Mouse (Mus musculus): Measurements from ENCODE around the gene Gpr34.

GRCm38 (mm10) chrX:13658616-13659140 is 26.8 kb downstream of the Gpr34 start:
- TF ChIP-seq CTCF (IDR thresholded peaks at IDR 0.05; ENCODE audit: low read depth): no peak
- no peak for TF ChIP-seq EP300 (IDR thresholded peaks at IDR 0.05; ENCODE audit: low read depth)

Data from liver, postnatal 0 days (tissue).